Mouse (Mus musculus) spleen, adult 2 months (tissue): ENCODE data around the gene Aqp6.

Experiments
- CTCF ChIP-seq: fragments of 200-500 bp; IDR thresholded peaks from 2 replicates; pipeline ENCODE4 v1.5.1; 2011; ENCODE audit warnings: mild to moderate bottlenecking, inconsistent platforms; ENCODE audit not compliant: insufficient read depth, insufficient read length, insufficient replicate concordance; ENCODE audit errors: extremely low read depth
- POLR2A ChIP-seq: fragments of 200-500 bp; IDR thresholded peaks from 2 replicates; pipeline ENCODE4 v1.6.1; 2011; ENCODE audit warnings: low read depth, low read length, inconsistent platforms

DNA sequence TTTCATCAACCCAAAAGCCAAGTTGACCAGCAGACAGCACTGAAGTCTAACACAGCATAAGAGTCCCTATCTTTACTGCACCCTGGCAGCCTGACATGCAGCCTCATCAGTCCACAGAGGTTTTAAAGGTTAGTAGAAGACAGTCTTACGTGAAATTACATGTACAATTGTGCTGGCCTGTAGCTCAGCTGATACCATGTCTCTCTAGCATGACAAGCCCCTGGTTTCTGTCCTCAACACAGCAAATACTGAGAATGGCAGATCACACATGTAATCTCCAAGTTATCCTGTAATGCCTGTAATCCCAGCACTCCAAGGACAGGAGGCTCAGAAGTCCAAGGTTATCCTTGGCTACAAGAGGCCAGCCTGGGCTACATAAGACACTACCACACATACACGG lies 49.1 kb downstream of the Aqp6 start:
- TF ChIP-seq CTCF (no peak), POLR2A (no peak)
